Mouse (Mus musculus) myocyte (in vitro differentiated cells): ENCODE measurements around the gene Ccdc185.

Experiments used
- CEBPB ChIP-seq: IDR thresholded peaks from 2 replicates; pipeline ENCODE4 v1.6.1; 2011; ENCODE audit warnings: mild to moderate bottlenecking, moderate library complexity; ENCODE audit not compliant: poor library complexity, insufficient read depth, severe bottlenecking
- E2F4 ChIP-seq: IDR thresholded peaks from one replicate; pipeline ENCODE4 v1.6.1; 2011; ENCODE audit warnings: mild to moderate bottlenecking, control low read depth, moderate library complexity; ENCODE audit not compliant: insufficient read depth
- MAX ChIP-seq: IDR thresholded peaks from one replicate; pipeline ENCODE4 v1.6.1; 2011; ENCODE audit warnings: low read depth, mild to moderate bottlenecking, control low read depth
- MYOD1 ChIP-seq, 3 experiments: IDR thresholded peaks; one replicate each; pipeline ENCODE4 v1.6.1; 2011; ENCODE audit warnings: control low read depth in 2 of 3, low read depth in 2 of 3, mild to moderate bottlenecking in 2 of 3, moderate library complexity in 1 of 3; ENCODE audit not compliant: insufficient read length in 2 of 3, control insufficient read depth in 1 of 3
- MYOG ChIP-seq, 3 experiments: IDR thresholded peaks; one replicate each; pipeline ENCODE4 v1.6.1; 2011; ENCODE audit warnings: control low read depth in 2 of 3, low read depth in 2 of 3, mild to moderate bottlenecking in 2 of 3; ENCODE audit not compliant: insufficient read length in 2 of 3, control insufficient read depth in 1 of 3, insufficient read depth in 1 of 3
- POLR2A ChIP-seq: IDR thresholded peaks from one replicate; pipeline ENCODE4 v1.6.1; 2011; ENCODE audit warnings: low read depth, mild to moderate bottlenecking, control low read depth, moderate library complexity; ENCODE audit not compliant: insufficient read length
- POLR2AphosphoS2 ChIP-seq: IDR thresholded peaks from one replicate; pipeline ENCODE4 v1.6.1; 2011; ENCODE audit warnings: low read depth, control low read depth; ENCODE audit not compliant: insufficient read length
- SRF ChIP-seq: IDR thresholded peaks from one replicate; pipeline ENCODE4 v1.6.1; 2011; ENCODE audit warnings: low read depth; ENCODE audit not compliant: control insufficient read depth, insufficient read length
- TCF12 ChIP-seq: IDR thresholded peaks from one replicate; pipeline ENCODE4 v1.6.1; 2011; ENCODE audit warnings: mild to moderate bottlenecking, control low read depth; ENCODE audit not compliant: poor library complexity, insufficient read depth, severe bottlenecking
- TCF3 ChIP-seq: IDR thresholded peaks from one replicate; pipeline ENCODE4 v1.6.1; 2011; ENCODE audit warnings: low read depth, control low read depth; ENCODE audit not compliant: insufficient read length
- USF1 ChIP-seq: IDR thresholded peaks from one replicate; pipeline ENCODE4 v1.6.1; 2011; ENCODE audit warnings: low read depth, mild to moderate bottlenecking, control low read depth, moderate library complexity

DNA sequence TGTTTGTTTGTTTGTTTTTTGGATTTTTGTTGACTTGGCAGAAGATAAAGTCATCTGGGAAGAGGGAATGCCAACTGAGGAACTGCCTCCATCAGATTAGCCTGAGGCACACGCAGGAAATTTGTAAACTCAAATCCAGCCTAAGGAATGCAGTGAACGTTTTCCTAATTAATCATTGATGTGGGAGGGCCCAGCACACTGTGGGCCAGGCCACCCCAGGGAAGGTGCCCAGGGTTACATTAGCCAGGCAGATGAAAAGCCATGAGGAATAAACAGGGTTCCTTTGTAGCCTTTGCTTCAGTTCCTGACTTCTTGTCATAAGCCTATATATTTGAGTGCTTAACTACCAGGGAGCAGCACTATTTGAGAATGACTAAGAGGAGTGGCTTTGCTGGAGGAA, 44.1 kb downstream of the Ccdc185 start:
- TF ChIP-seq MAX (no peak), POLR2A (no peak), MYOG (IDR thresholded peaks at IDR 0.05; ENCODE audit: control insufficient read depth in 1 of 3, insufficient read depth in 1 of 3, insufficient read length in 2 of 3, low read depth in 2 of 3) (no peak), USF1 (no peak), TCF12 (no peak), SRF (no peak), CEBPB (no peak), E2F4 (no peak), TCF3 (no peak), MYOD1 (IDR thresholded peaks at IDR 0.05; ENCODE audit: control insufficient read depth in 1 of 3, insufficient read length in 2 of 3, low read depth in 2 of 3) (no peak), POLR2AphosphoS2 (no peak)
